Mouse (Mus musculus) erythroblast, embryonic 14.5 days (primary cell): ENCODE data around the gene Adora1. TPM values are rescaled to one million over a fixed set of nuclear protein-coding genes. Genes with fewer than 3 reads are reported as not detected.

Source experiments
- H3K27me3 ChIP-seq: 2 replicates; pipeline ENCODE4 v1.6.1; 2012; ENCODE audit warnings: inconsistent platforms; ENCODE audit not compliant: control insufficient read depth
- H3K36me3 ChIP-seq: 2 replicates; pipeline ENCODE4 v1.6.1; 2012; ENCODE audit warnings: mild to moderate bottlenecking, inconsistent platforms; ENCODE audit not compliant: control insufficient read depth
- H3K4me1 ChIP-seq: 2 replicates; pipeline ENCODE4 v1.6.1; 2012; ENCODE audit warnings: inconsistent platforms; ENCODE audit not compliant: control insufficient read depth
- H3K4me3 ChIP-seq: replicated peaks from 2 replicates; pipeline ENCODE3; 2012; ENCODE audit warnings: moderate library complexity, mild to moderate bottlenecking, inconsistent platforms
- H3K9me3 ChIP-seq: 2 replicates; pipeline ENCODE4 v1.6.1; 2012; ENCODE audit warnings: low read length, inconsistent platforms, mixed read lengths; ENCODE audit not compliant: control insufficient read depth
- GATA1 ChIP-seq: IDR thresholded peaks from 2 replicates; pipeline ENCODE4 v1.6.1; 2012; ENCODE audit warnings: low read length, inconsistent platforms, mixed read lengths
- TAL1 ChIP-seq: IDR thresholded peaks from 3 replicates; pipeline ENCODE4 v1.6.1; 2012; ENCODE audit warnings: low read length, inconsistent platforms, mixed read lengths
- polyA plus RNA-seq: library from polyadenylated mRNA; stranded (reverse); fragments of >175 nt; gene quantifications from 2 replicates; pipeline ENCODE4 v1.2.3, GENCODE M21; 2012

Gene Adora1
- polyA plus RNA-seq, 1 experiment: not detected

- TF ChIP-seq TAL1: no peak
- TF ChIP-seq GATA1: no peak
- Histone ChIP-seq H3K27me3 (peaks cover 38% of the 10 kb centered on the region), H3K4me3 (no peak overlapping the region), H3K9me3 (no peaks in the 10 kb centered on the region), H3K36me3 (no peaks in the 10 kb centered on the region), H3K4me1 (no peaks in the 10 kb centered on the region)
Observed at GRCm38 (mm10) chr1:134232326-134232725, 2.9 kb downstream of the Adora1 start.

GRCm38 (mm10) chr1:134231681-134232080 lies 3.5 kb downstream of the Adora1 start:
- H3K4me3 ChIP-seq: no peak overlapping the region
- H3K4me1 ChIP-seq: no peaks in the 10 kb centered on the region
- H3K27me3 ChIP-seq: peaks cover 36% of the 10 kb centered on the region
- TF ChIP-seq TAL1 (no peak), GATA1 (no peak)
- no peaks in the 10 kb centered on the region for H3K36me3 ChIP-seq
- no peaks in the 10 kb centered on the region for H3K9me3 ChIP-seq

GRCm38 (mm10) chr1:134231270-134231669 lies 4.0 kb downstream of the Adora1 start:
- Histone ChIP-seq H3K4me1 (no peaks in the 10 kb centered on the region), H3K9me3 (no peaks in the 10 kb centered on the region), H3K36me3 (no peaks in the 10 kb centered on the region), H3K4me3 (no peak overlapping the region), H3K27me3 (peaks cover 32% of the 10 kb centered on the region)
- TF ChIP-seq TAL1: no peak
- TF ChIP-seq GATA1: no peak

GRCm38 (mm10) chr1:134230638-134231228 lies 4.5 kb downstream of the Adora1 start:
- Histone ChIP-seq H3K27me3 (peaks cover 27% of the 10 kb centered on the region), H3K9me3 (no peaks in the 10 kb centered on the region), H3K4me1 (no peaks in the 10 kb centered on the region), H3K36me3 (no peaks in the 10 kb centered on the region), H3K4me3 (no peak overlapping the region)
- no peak for TF ChIP-seq TAL1
- no peak for TF ChIP-seq GATA1

GRCm38 (mm10) chr1:134229806-134230575 lies 5.2 kb downstream of the Adora1 start:
- no peaks in the 10 kb centered on the region for H3K36me3 ChIP-seq
- H3K9me3 ChIP-seq: no peaks in the 10 kb centered on the region
- TF ChIP-seq TAL1: no peak
- TF ChIP-seq GATA1: no peak
- H3K27me3 ChIP-seq: peaks cover 20% of the 10 kb centered on the region
- no peaks in the 10 kb centered on the region for H3K4me1 ChIP-seq
- H3K4me3 ChIP-seq: no peak overlapping the region

GRCm38 (mm10) chr1:134226739-134227138 lies 8.5 kb downstream of the Adora1 start:
- TF ChIP-seq TAL1 (no peak), GATA1 (no peak)
- Histone ChIP-seq H3K4me3 (no peak overlapping the region), H3K27me3 (no peaks in the 10 kb centered on the region), H3K9me3 (no peaks in the 10 kb centered on the region), H3K4me1 (no peaks in the 10 kb centered on the region), H3K36me3 (no peaks in the 10 kb centered on the region)

- TF ChIP-seq GATA1 (no peak), TAL1 (no peak)
Observed at GRCm38 (mm10) chr1:134225375-134225774, 9.9 kb downstream of the Adora1 start.

GRCm38 (mm10) chr1:134224649-134225227 lies 10.5 kb downstream of the Adora1 start:
- H3K4me3 ChIP-seq: no peak overlapping the region
- no peaks in the 10 kb centered on the region for H3K4me1 ChIP-seq
- no peaks in the 10 kb centered on the region for H3K27me3 ChIP-seq
- no peaks in the 10 kb centered on the region for H3K36me3 ChIP-seq
- TF ChIP-seq GATA1 (no peak), TAL1 (no peak)
- H3K9me3 ChIP-seq: no peaks in the 10 kb centered on the region

More at GRCm38 (mm10) chr1:134225375-134225774, 9.9 kb downstream of the Adora1 start:
- Histone ChIP-seq H3K9me3 (no peaks in the 10 kb centered on the region), H3K4me3 (no peak overlapping the region), H3K36me3 (no peaks in the 10 kb centered on the region), H3K27me3 (no peaks in the 10 kb centered on the region), H3K4me1 (no peaks in the 10 kb centered on the region)
